Mouse (Mus musculus) liver, embryonic 12.5 days (tissue): ENCODE measurements around the gene Fbf1. TPM values are rescaled to one million over a fixed set of nuclear protein-coding genes. Genes with fewer than 3 reads are reported as not detected.

ENCODE experiments used
- ATAC-seq: fragments of 200-750 bp; cut with Nextera tagmentation; 2 replicates; pipeline ENCODE4 v1.8.0; 2017; ENCODE audit warnings: moderate number of reproducible peaks, mild to moderate bottlenecking, moderate library complexity
- H3K27ac ChIP-seq: fragments of 300-500 bp; sonication (generic); 2 replicates; pipeline ENCODE4 v1.5.1; 2016; ENCODE audit warnings: mild to moderate bottlenecking
- H3K27me3 ChIP-seq: fragments of 300-500 bp; sonication (generic); replicated peaks from 2 replicates; pipeline ENCODE4 v1.6.1; 2016; ENCODE audit warnings: mild to moderate bottlenecking, moderate library complexity
- H3K36me3 ChIP-seq: fragments of 300-500 bp; sonication (generic); 2 replicates; pipeline ENCODE4 v1.6.1; 2016; ENCODE audit warnings: mild to moderate bottlenecking, moderate library complexity
- H3K4me1 ChIP-seq: fragments of 300-500 bp; sonication (generic); 2 replicates; pipeline ENCODE4 v1.6.1; 2016
- H3K4me2 ChIP-seq: fragments of 300-500 bp; sonication (generic); 2 replicates; pipeline ENCODE4 v1.6.1; 2016; ENCODE audit warnings: mild to moderate bottlenecking, moderate library complexity
- H3K4me3 ChIP-seq: fragments of 300-500 bp; sonication (generic); 2 replicates; pipeline ENCODE4 v1.5.1; 2016; ENCODE audit warnings: mild to moderate bottlenecking, moderate library complexity
- H3K9ac ChIP-seq: fragments of 300-500 bp; sonication (generic); 2 replicates; pipeline ENCODE4 v1.6.1; 2016; ENCODE audit warnings: mild to moderate bottlenecking, moderate library complexity
- H3K9me3 ChIP-seq: fragments of 300-500 bp; sonication (generic); replicated peaks from 2 replicates; pipeline ENCODE4 v1.6.1; 2016; ENCODE audit warnings: mild to moderate bottlenecking, moderate library complexity
- WGBS: fragments of 180-500 bp; shearing (Covaris S2); methylation state at CpG from one replicate; pipeline ENCODE4 v1.1.7; 2016; ENCODE audit not compliant: insufficient replicate concordance; 5-methylcytosine and 5-hydroxymethylcytosine counted together
- polyA plus RNA-seq: library from polyadenylated mRNA; unstranded; fragments of >200 nt; fragmentation: Nextera tagmentation; extraction: Ambion mirVana; gene quantifications from 2 replicates; pipeline ENCODE4 v1.2.1, GENCODE M21; 2016

Gene Fbf1
- polyA plus RNA-seq, 1 experiment from 2014 or later = 14.3 TPM

GRCm38 (mm10) chr11:116176010-116176409 is 8.0 kb upstream of the Fbf1 start:
- H3K27me3 ChIP-seq = no peaks in the 10 kb centered on the region
- peaks cover 92% of the 10 kb centered on the region for H3K36me3 ChIP-seq
- H3K27ac ChIP-seq = no peak overlapping the region
- no peak overlapping the region for H3K4me2 ChIP-seq
- H3K9me3 ChIP-seq = no peaks in the 10 kb centered on the region
- no peak for ATAC-seq
- H3K4me3 ChIP-seq = no peak overlapping the region
- 81% methylated on average over 7 of the region's 7 CpGs for WGBS
- H3K4me1 ChIP-seq = peaks cover 3% of the 10 kb centered on the region; the same call in 1 of the 2 replicates
- no peak overlapping the region for H3K9ac ChIP-seq

- no peak overlapping the region for H3K4me2 ChIP-seq
- WGBS = 85% methylated on average over 22 of the region's 22 CpGs
- H3K27ac ChIP-seq = no peak overlapping the region
- H3K4me1 ChIP-seq = peaks cover 3% of the 10 kb centered on the region; the same call in 1 of the 2 replicates
- H3K4me3 ChIP-seq = no peak overlapping the region
- no peak overlapping the region for H3K9ac ChIP-seq
- no peak for ATAC-seq
- H3K27me3 ChIP-seq = no peaks in the 10 kb centered on the region
- H3K9me3 ChIP-seq = no peaks in the 10 kb centered on the region
- peaks cover 83% of the 10 kb centered on the region for H3K36me3 ChIP-seq
Measured at GRCm38 (mm10) chr11:116174775-116175448, 6.9 kb upstream of the Fbf1 start.

GRCm38 (mm10) chr11:116171959-116172358 is 4.0 kb upstream of the Fbf1 start:
- H3K9me3 ChIP-seq = no peaks in the 10 kb centered on the region
- no peak overlapping the region for H3K27ac ChIP-seq
- 77% methylated on average over 2 of the region's 2 CpGs for WGBS
- H3K27me3 ChIP-seq = no peaks in the 10 kb centered on the region
- H3K9ac ChIP-seq = no peak overlapping the region
- peaks cover 55% of the 10 kb centered on the region for H3K36me3 ChIP-seq
- H3K4me1 ChIP-seq = peaks cover 15% of the 10 kb centered on the region
- H3K4me2 ChIP-seq = no peak overlapping the region
- ATAC-seq = no peak
- no peak overlapping the region for H3K4me3 ChIP-seq

- H3K4me2 ChIP-seq = no peak overlapping the region
- 69% methylated on average over 5 of the region's 5 CpGs for WGBS
- H3K27ac ChIP-seq = no peak overlapping the region
- no peak overlapping the region for H3K9ac ChIP-seq
- no peaks in the 10 kb centered on the region for H3K9me3 ChIP-seq
- no peaks in the 10 kb centered on the region for H3K27me3 ChIP-seq
- no peak for ATAC-seq
- peaks cover 27% of the 10 kb centered on the region for H3K4me1 ChIP-seq
- peaks cover 45% of the 10 kb centered on the region for H3K36me3 ChIP-seq
- H3K4me3 ChIP-seq = no peak overlapping the region
Measured at GRCm38 (mm10) chr11:116170003-116170800, 2.2 kb upstream of the Fbf1 start.

GRCm38 (mm10) chr11:116169214-116169613 is 1.2 kb upstream of the Fbf1 start:
- 73% methylated on average over 3 of the region's 3 CpGs for WGBS
- Histone ChIP-seq H3K9ac (no peak overlapping the region), H3K27me3 (no peaks in the 10 kb centered on the region), H3K4me1 (peaks cover 30% of the 10 kb centered on the region), H3K36me3 (peaks cover 42% of the 10 kb centered on the region), H3K4me2 (no peak overlapping the region), H3K4me3 (no peak overlapping the region), H3K27ac (no peak overlapping the region), H3K9me3 (no peaks in the 10 kb centered on the region)
- no peak for ATAC-seq

GRCm38 (mm10) chr11:116167232-116167631 is 734 bp downstream of the Fbf1 start:
- peaks cover 33% of the 10 kb centered on the region for H3K4me1 ChIP-seq
- peak overlapping the region; percentile 79 for H3K4me2 ChIP-seq
- peak overlapping the region; percentile 68 for H3K4me3 ChIP-seq
- ATAC-seq = no peak
- peak overlapping the region; percentile 77 for H3K9ac ChIP-seq
- H3K27ac ChIP-seq = peak overlapping the region; percentile 72
- 8% methylated on average over 6 of the region's 6 CpGs for WGBS
- H3K27me3 ChIP-seq = no peaks in the 10 kb centered on the region
- H3K36me3 ChIP-seq = peaks cover 22% of the 10 kb centered on the region
- H3K9me3 ChIP-seq = no peaks in the 10 kb centered on the region

GRCm38 (mm10) chr11:116163002-116163401 is 5.0 kb downstream of the Fbf1 start:
- H3K4me2 ChIP-seq = no peak overlapping the region
- H3K9ac ChIP-seq = no peak overlapping the region
- no peaks in the 10 kb centered on the region for H3K27me3 ChIP-seq
- peaks cover 34% of the 10 kb centered on the region for H3K36me3 ChIP-seq
- no peak for ATAC-seq
- no peaks in the 10 kb centered on the region for H3K9me3 ChIP-seq
- no peak overlapping the region for H3K27ac ChIP-seq
- WGBS = 69% methylated on average over 9 of the region's 9 CpGs
- no peak overlapping the region for H3K4me3 ChIP-seq
- H3K4me1 ChIP-seq = peaks cover 34% of the 10 kb centered on the region

GRCm38 (mm10) chr11:116162146-116162545 is 5.8 kb downstream of the Fbf1 start:
- peaks cover 42% of the 10 kb centered on the region for H3K36me3 ChIP-seq
- no peak overlapping the region for H3K4me2 ChIP-seq
- no peak overlapping the region for H3K27ac ChIP-seq
- ATAC-seq = no peak
- no peaks in the 10 kb centered on the region for H3K9me3 ChIP-seq
- H3K4me3 ChIP-seq = no peak overlapping the region
- WGBS = 75% methylated on average over 10 of the region's 10 CpGs
- H3K27me3 ChIP-seq = no peaks in the 10 kb centered on the region
- H3K4me1 ChIP-seq = peaks cover 30% of the 10 kb centered on the region
- H3K9ac ChIP-seq = no peak overlapping the region

GRCm38 (mm10) chr11:116161312-116161711 is 6.7 kb downstream of the Fbf1 start:
- Histone ChIP-seq H3K4me1 (peaks cover 22% of the 10 kb centered on the region), H3K9ac (no peak overlapping the region), H3K9me3 (no peaks in the 10 kb centered on the region), H3K27me3 (no peaks in the 10 kb centered on the region), H3K36me3 (peaks cover 49% of the 10 kb centered on the region), H3K27ac (no peak overlapping the region), H3K4me2 (no peak overlapping the region), H3K4me3 (no peak overlapping the region)
- 72% methylated on average over 12 of the region's 12 CpGs for WGBS
- no peak for ATAC-seq

GRCm38 (mm10) chr11:116150960-116151359 is 17.0 kb downstream of the Fbf1 start:
- Histone ChIP-seq H3K27ac (peak overlapping the region; percentile 86), H3K9ac (peak overlapping the region; percentile 27; the same call in 1 of the 2 replicates), H3K4me1 (peaks cover 24% of the 10 kb centered on the region), H3K9me3 (no peaks in the 10 kb centered on the region), H3K27me3 (no peaks in the 10 kb centered on the region), H3K4me3 (no peak overlapping the region), H3K4me2 (peak overlapping the region; percentile 36), H3K36me3 (peaks cover 100% of the 10 kb centered on the region)
- WGBS = 59% methylated on average over 2 of the region's 2 CpGs
- ATAC-seq = peak; percentile 93

GRCm38 (mm10) chr11:116149341-116149740 is 18.6 kb downstream of the Fbf1 start:
- Histone ChIP-seq H3K9ac (no peak overlapping the region), H3K4me1 (peaks cover 26% of the 10 kb centered on the region), H3K9me3 (no peaks in the 10 kb centered on the region), H3K36me3 (peaks cover 100% of the 10 kb centered on the region), H3K27me3 (no peaks in the 10 kb centered on the region), H3K27ac (no peak overlapping the region), H3K4me2 (no peak overlapping the region), H3K4me3 (no peak overlapping the region)
- 88% methylated on average over 6 of the region's 6 CpGs for WGBS
- ATAC-seq = no peak

- ATAC-seq = no peak
- Histone ChIP-seq H3K27ac (no peak overlapping the region), H3K4me1 (peaks cover 32% of the 10 kb centered on the region), H3K9ac (no peak overlapping the region), H3K27me3 (no peaks in the 10 kb centered on the region), H3K4me2 (no peak overlapping the region), H3K36me3 (peaks cover 100% of the 10 kb centered on the region), H3K4me3 (no peak overlapping the region), H3K9me3 (no peaks in the 10 kb centered on the region)
- 73% methylated on average over 20 of the region's 20 CpGs for WGBS
Measured at GRCm38 (mm10) chr11:116148761-116149221, 19.2 kb downstream of the Fbf1 start.
